Mouse (Mus musculus) adrenal gland, adult 18-20 months (tissue): ENCODE results near the gene Fermt1. TPM values are rescaled to one million over a fixed set of nuclear protein-coding genes. Genes with fewer than 3 reads are reported as not detected.

Source experiments
- DNase-seq, 2 experiments: peaks; one replicate each; pipeline ENCODE4 v3.0.0; 2021 to 2022; ENCODE audit warnings: low spot score in 2 of 2
- long read RNA-seq, 2 experiments: library from polyadenylated mRNA; stranded (forward); transcript quantifications; one replicate each; pipeline ENCODE4 v2.0.0; 2021
- total RNA-seq, 2 experiments: library from RNA; stranded (reverse); gene quantifications; 1 replicate in 1 of 2; 2 replicates in 1 of 2; pipeline ENCODE4 v1.2.3; 2021

Fermt1 gene
- total RNA-seq = not detected
- long read RNA-seq, experiment 1 = 0 reads
- long read RNA-seq, experiment 2 = 0 reads

- DNase-seq = no peak
These were observed at the start of gene Fermt1 for GRCm38 (mm10) chr2:132945326-132946207. TSS of gene Fermt1 (minus strand) at chr2:132945906.

- DNase-seq = peak; percentile 28 to 43
These were observed 47.2 kb upstream of the Fermt1 start for GRCm38 (mm10) chr2:132992659-132993531.

GRCm38 (mm10) chr2:132989778-132990564 is 44.3 kb upstream of the Fermt1 start:
- peak in 1 of 2 experiments; percentile 5 for DNase-seq

GRCm38 (mm10) chr2:132973346-132973745 is 27.6 kb upstream of the Fermt1 start:
- no peak for DNase-seq

GRCm38 (mm10) chr2:132970772-132971173 is 25.1 kb upstream of the Fermt1 start:
- no peak for DNase-seq

- DNase-seq = no peak
These were observed 12.1 kb upstream of the Fermt1 start for GRCm38 (mm10) chr2:132957786-132958185.

GRCm38 (mm10) chr2:132952197-132952596 is 6.5 kb upstream of the Fermt1 start:
- DNase-seq = no peak

- no peak for DNase-seq
These were observed 2.5 kb upstream of the Fermt1 start for GRCm38 (mm10) chr2:132948174-132948573.

GRCm38 (mm10) chr2:132946976-132947375 is 1.3 kb upstream of the Fermt1 start:
- DNase-seq = no peak

GRCm38 (mm10) chr2:132944711-132945325 is 888 bp downstream of the Fermt1 start:
- no peak for DNase-seq

GRCm38 (mm10) chr2:132943997-132944396 is 1.7 kb downstream of the Fermt1 start:
- no peak for DNase-seq

- DNase-seq = no peak
These were observed 2.1 kb downstream of the Fermt1 start for GRCm38 (mm10) chr2:132943596-132943995.

- DNase-seq = no peak
These were observed 6.7 kb downstream of the Fermt1 start for GRCm38 (mm10) chr2:132939056-132939455.

- no peak for DNase-seq
These were observed 9.5 kb downstream of the Fermt1 start for GRCm38 (mm10) chr2:132936176-132936575.

GRCm38 (mm10) chr2:132934711-132935110 is 11.0 kb downstream of the Fermt1 start:
- no peak for DNase-seq

GRCm38 (mm10) chr2:132934142-132934541 is 11.6 kb downstream of the Fermt1 start:
- no peak for DNase-seq

- no peak for DNase-seq
These were observed 16.7 kb downstream of the Fermt1 start for GRCm38 (mm10) chr2:132928999-132929398.

- DNase-seq = no peak
These were observed 17.8 kb downstream of the Fermt1 start for GRCm38 (mm10) chr2:132927871-132928270.

GRCm38 (mm10) chr2:132927298-132927697 is 18.4 kb downstream of the Fermt1 start:
- DNase-seq = no peak

GRCm38 (mm10) chr2:132923290-132924085 is 22.2 kb downstream of the Fermt1 start:
- no peak for DNase-seq
